Mouse (Mus musculus) midbrain, postnatal 0 days (tissue): Measurements from ENCODE around the gene Prss21. TPM values are rescaled to one million over a fixed set of nuclear protein-coding genes. Genes with fewer than 3 reads are reported as not detected.

Source experiments
- ATAC-seq: fragments of 200-750 bp; cut with Nextera tagmentation; 2 replicates; pipeline ENCODE4 v1.8.0; 2017; ENCODE audit warnings: moderate number of reproducible peaks, mild to moderate bottlenecking, moderate TSS enrichment, moderate library complexity; ENCODE audit not compliant: low FRiP score
- DNase-seq: peaks from one replicate; pipeline ENCODE4 v3.0.0-alpha.2; 2015; ENCODE audit warnings: low spot score
- H3K27ac ChIP-seq: fragments of 300-500 bp; sonication (generic); 2 replicates; pipeline ENCODE4 v1.5.1; 2014; ENCODE audit warnings: low read depth, mild to moderate bottlenecking, low read length, mixed read lengths
- H3K27me3 ChIP-seq: fragments of 300-500 bp; sonication (generic); 2 replicates; pipeline ENCODE4 v1.6.1; 2014; ENCODE audit warnings: low read length, control low read depth, mixed read lengths; ENCODE audit not compliant: insufficient read depth
- H3K36me3 ChIP-seq: fragments of 300-500 bp; sonication (generic); 2 replicates; pipeline ENCODE4 v1.6.1; 2014; ENCODE audit warnings: low read length, control low read depth, mixed read lengths; ENCODE audit not compliant: insufficient read depth
- H3K4me1 ChIP-seq: fragments of 300-500 bp; sonication (generic); 2 replicates; pipeline ENCODE4 v1.6.1; 2014; ENCODE audit warnings: mild to moderate bottlenecking, control low read depth, antibody characterized with exemption, low read length, mixed read lengths; ENCODE audit not compliant: insufficient read depth
- H3K4me2 ChIP-seq: fragments of 300-500 bp; sonication (generic); 2 replicates; pipeline ENCODE4 v1.6.1; 2014; ENCODE audit warnings: low read depth, mild to moderate bottlenecking, low read length, mixed read lengths; ENCODE audit not compliant: poor library complexity, severe bottlenecking
- H3K4me3 ChIP-seq: fragments of 300-500 bp; sonication (generic); 2 replicates; pipeline ENCODE4 v1.5.1; 2014; ENCODE audit warnings: low read depth, mild to moderate bottlenecking, low read length, moderate library complexity
- H3K9ac ChIP-seq: fragments of 300-500 bp; sonication (generic); replicated peaks from 2 replicates; pipeline ENCODE4 v1.6.1; 2014; ENCODE audit warnings: mild to moderate bottlenecking, low read length, moderate library complexity, mixed read lengths; ENCODE audit not compliant: poor library complexity, severe bottlenecking
- H3K9me3 ChIP-seq: fragments of 300-500 bp; sonication (generic); 2 replicates; pipeline ENCODE4 v1.6.1; 2016; ENCODE audit warnings: low read length, control low read depth
- CTCF ChIP-seq: IDR thresholded peaks from 2 replicates; pipeline ENCODE4 v1.5.1; 2016; ENCODE audit warnings: antibody characterized with exemption, mild to moderate bottlenecking
- WGBS: fragments of 180-500 bp; shearing (Covaris S2); extraction: QIAGEN DNeasy Blood & Tissue Kit; methylation state at CpG from one replicate; pipeline ENCODE4 v1.1.7; 2014; 5-methylcytosine and 5-hydroxymethylcytosine counted together
- polyA plus RNA-seq: library from polyadenylated mRNA; unstranded; fragments of >200 nt; fragmentation: Nextera tagmentation; extraction: Ambion mirVana; gene quantifications from 2 replicates; pipeline ENCODE4 v1.2.1, GENCODE M21; 2015
- total RNA-seq: library from RNA; depleted of rRNA; stranded (reverse); fragments of >200 nt; gene quantifications from 2 replicates; pipeline ENCODE4 v1.2.3, GENCODE M21; 2014; rRNA removed

Prss21 gene
- total RNA-seq (not detected in 2 replicates), polyA plus RNA-seq (not detected in 2 replicates)

- no peak within 1 kb of the TSS for H3K9ac ChIP-seq
- no peaks in the 10 kb centered on the region for H3K36me3 ChIP-seq
- no peak for DNase-seq
- H3K27me3 ChIP-seq = no peaks in the 10 kb centered on the region
- no peak within 1 kb of the TSS for H3K4me3 ChIP-seq
- no peak within 1 kb of the TSS for H3K4me2 ChIP-seq
- ATAC-seq = no peak
- H3K4me1 ChIP-seq = no peaks in the 10 kb centered on the region
- no peaks in the 10 kb centered on the region for H3K9me3 ChIP-seq
- H3K27ac ChIP-seq = no peak within 1 kb of the TSS
- TF ChIP-seq CTCF = no peak
- WGBS = 84% methylated on average over 15 of the region's 15 CpGs
These were observed at the start of gene Prss21 for GRCm38 (mm10) chr17:23867756-23868155. TSS of gene Prss21 (plus strand) at chr17:23868056.

GRCm38 (mm10) chr17:23818579-23818978, 49.3 kb upstream of the Prss21 start:
- 97% methylated on average over 8 of the region's 8 CpGs for WGBS

GRCm38 (mm10) chr17:23819235-23819634, 48.6 kb upstream of the Prss21 start:
- peaks cover 94% of the 10 kb centered on the region for H3K36me3 ChIP-seq
- peaks cover 9% of the 10 kb centered on the region; the same call in 1 of the 2 replicates for H3K9me3 ChIP-seq
- no peak for TF ChIP-seq CTCF
- no peak overlapping the region for H3K4me3 ChIP-seq
- H3K4me2 ChIP-seq = no peak overlapping the region
- H3K9ac ChIP-seq = no peak overlapping the region
- H3K27me3 ChIP-seq = no peaks in the 10 kb centered on the region
- no peak overlapping the region for H3K27ac ChIP-seq
- DNase-seq = no peak
- WGBS = over 99% methylated on average over 25 of the region's 25 CpGs
- H3K4me1 ChIP-seq = no peaks in the 10 kb centered on the region
- ATAC-seq = no peak

More at GRCm38 (mm10) chr17:23818579-23818978, 49.3 kb upstream of the Prss21 start:
- Histone ChIP-seq H3K4me2 (no peak overlapping the region), H3K27ac (no peak overlapping the region), H3K27me3 (no peaks in the 10 kb centered on the region), H3K9ac (no peak overlapping the region), H3K4me3 (no peak overlapping the region), H3K36me3 (peaks cover 90% of the 10 kb centered on the region), H3K9me3 (peaks cover 9% of the 10 kb centered on the region; the same call in 1 of the 2 replicates), H3K4me1 (no peaks in the 10 kb centered on the region)
- ATAC-seq = no peak
- no peak for TF ChIP-seq CTCF
- DNase-seq = no peak

GRCm38 (mm10) chr17:23820731-23821130, 47.1 kb upstream of the Prss21 start:
- no peak for ATAC-seq
- no peak overlapping the region for H3K9ac ChIP-seq
- H3K4me1 ChIP-seq = no peaks in the 10 kb centered on the region
- no peak for TF ChIP-seq CTCF
- H3K4me2 ChIP-seq = no peak overlapping the region
- no peaks in the 10 kb centered on the region for H3K27me3 ChIP-seq
- 95% methylated on average over 5 of the region's 5 CpGs for WGBS
- H3K9me3 ChIP-seq = peaks cover 9% of the 10 kb centered on the region; the same call in 1 of the 2 replicates
- H3K36me3 ChIP-seq = peaks cover 92% of the 10 kb centered on the region
- no peak overlapping the region for H3K4me3 ChIP-seq
- H3K27ac ChIP-seq = no peak overlapping the region
- no peak for DNase-seq

- Histone ChIP-seq H3K27ac (no peak overlapping the region), H3K4me1 (0 out of 2 replicates have a peak, but pooled peaks cover 5% of the 10 kb centered on the region), H3K27me3 (no peaks in the 10 kb centered on the region), H3K9me3 (peaks cover 9% of the 10 kb centered on the region; the same call in 1 of the 2 replicates), H3K9ac (no peak overlapping the region), H3K4me3 (no peak overlapping the region), H3K4me2 (no peak overlapping the region), H3K36me3 (peaks cover 80% of the 10 kb centered on the region)
- TF ChIP-seq CTCF = no peak
- ATAC-seq (no peak), DNase-seq (no peak)
- WGBS = 86% methylated on average over 6 of the region's 6 CpGs
These were observed 45.8 kb upstream of the Prss21 start for GRCm38 (mm10) chr17:23822094-23822493.

GRCm38 (mm10) chr17:23823018-23823417, 44.8 kb upstream of the Prss21 start:
- H3K9ac ChIP-seq = no peak overlapping the region
- ATAC-seq (no peak), DNase-seq (no peak)
- peaks cover 13% of the 10 kb centered on the region for H3K4me1 ChIP-seq
- H3K27ac ChIP-seq = no peak overlapping the region
- TF ChIP-seq CTCF = no peak
- peaks cover 70% of the 10 kb centered on the region for H3K36me3 ChIP-seq
- H3K4me2 ChIP-seq = no peak overlapping the region
- no peaks in the 10 kb centered on the region for H3K27me3 ChIP-seq
- no peak overlapping the region for H3K4me3 ChIP-seq
- WGBS = 83% methylated on average over 16 of the region's 16 CpGs
- H3K9me3 ChIP-seq = peaks cover 9% of the 10 kb centered on the region; the same call in 1 of the 2 replicates
